Mouse (Mus musculus) forelimb bud, embryonic 11.5 days (tissue): ENCODE data around the gene Ctla2b.
"Not testable (repeated sequence)": the region's sequence is repeated elsewhere in the genome, so short reads cannot be mapped to it uniquely, and the experiment has no call there.

Experiments
- DNase-seq: peaks from one replicate; pipeline ENCODE4 v3.0.0-alpha.2; 2012; ENCODE audit warnings: low read depth, low spot score

Gene Ctla2b

DNA sequence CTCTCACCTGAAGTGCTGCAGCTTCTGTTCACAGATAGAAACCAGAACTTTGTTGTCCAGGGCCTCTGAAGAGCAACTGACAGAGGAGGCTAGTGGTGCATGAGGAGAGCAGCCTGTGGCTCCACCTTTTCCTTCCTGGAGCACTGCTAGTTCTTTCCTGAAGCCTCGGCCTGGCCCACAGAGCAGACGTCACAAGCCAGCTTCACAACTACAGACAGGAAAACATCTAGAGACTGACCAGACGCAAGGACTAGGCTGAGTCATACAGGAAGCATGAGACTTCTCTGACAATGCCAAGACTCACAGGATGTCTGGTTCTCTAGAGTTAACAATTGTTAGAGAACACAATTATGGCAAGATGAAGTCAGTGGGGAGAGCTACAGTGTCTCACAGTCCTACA is at the start of gene Ctla2b:
Ctla2b (minus strand) TSS at position 120 of the 400 bp plus-strand sequence.
- DNase-seq: no peak

DNA sequence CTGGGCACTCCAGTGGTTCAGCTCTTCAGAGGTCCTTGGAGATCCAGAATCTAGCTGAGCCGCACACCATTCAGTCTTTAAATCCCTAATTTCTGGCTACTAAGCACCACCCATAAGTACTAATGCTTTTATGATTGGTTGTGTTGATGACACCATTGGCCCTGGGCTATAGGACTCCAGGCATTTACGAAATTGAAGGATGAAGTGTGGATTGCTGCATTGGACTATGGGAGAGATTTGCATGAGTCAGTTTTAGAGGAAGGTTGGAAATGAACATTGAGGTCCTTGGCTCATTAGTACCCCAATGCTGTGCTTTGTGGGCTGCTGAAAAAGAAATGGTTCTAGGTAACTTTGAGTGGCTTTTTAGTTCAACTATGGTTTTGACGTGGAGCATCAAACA is 44.6 kb upstream of the Ctla2b start, which contains the start of gene Tpbpa:
Tpbpa (minus strand) TSS at position 101 of the 400 bp plus-strand sequence.
- not testable (repeated sequence) for DNase-seq

DNA sequence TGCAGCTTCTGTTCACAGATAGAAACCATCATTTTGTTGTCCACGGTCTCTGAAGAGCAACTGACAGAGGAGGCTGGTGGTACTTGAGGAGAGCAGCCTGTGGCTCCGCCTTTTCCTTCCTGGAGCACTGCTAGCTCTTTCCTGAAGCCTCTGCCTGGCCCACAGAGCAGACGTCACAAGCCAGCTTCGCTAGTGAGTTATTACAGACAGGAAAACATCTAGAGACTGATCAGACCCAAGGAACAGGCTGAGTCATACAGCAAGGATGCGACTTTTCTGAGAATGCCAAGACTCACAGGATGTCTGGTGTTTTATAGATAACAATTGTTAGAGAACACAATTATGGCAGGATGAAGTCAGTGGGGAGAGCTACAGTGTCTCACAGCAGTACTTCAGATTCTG is 39.3 kb upstream of the Ctla2b start, which contains the start of the genes Gm49391 and Ctla2a:
Gm49391 (minus strand) TSS at position 72 of the 402 bp plus-strand sequence.
Ctla2a (minus strand) TSS at position 126 of the 402 bp plus-strand sequence.
- peak; percentile 2 for DNase-seq

DNA sequence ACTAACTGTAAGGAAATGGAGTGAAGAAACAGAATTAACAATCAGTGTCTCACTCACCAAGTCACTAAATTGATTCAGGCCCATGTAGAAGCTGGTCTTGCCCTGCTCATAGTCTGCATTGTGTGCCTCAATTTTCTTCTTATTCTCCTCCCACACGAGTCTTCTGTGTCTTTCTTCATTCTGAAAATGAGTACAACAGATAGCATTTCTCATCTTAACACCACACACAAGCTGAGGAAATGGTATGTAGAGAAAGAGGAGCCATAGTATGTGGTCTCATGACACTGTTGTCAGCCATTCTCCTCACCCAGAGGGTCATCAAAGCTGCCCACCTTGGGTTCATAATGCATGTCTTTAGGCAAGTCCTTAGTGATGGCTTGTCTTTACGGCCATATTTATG is 38.2 kb upstream of the Ctla2b start, which contains the start of gene Gm49393:
Gm49393 (minus strand) TSS at position 101 of the 400 bp plus-strand sequence.
- not testable (repeated sequence) for DNase-seq

DNA sequence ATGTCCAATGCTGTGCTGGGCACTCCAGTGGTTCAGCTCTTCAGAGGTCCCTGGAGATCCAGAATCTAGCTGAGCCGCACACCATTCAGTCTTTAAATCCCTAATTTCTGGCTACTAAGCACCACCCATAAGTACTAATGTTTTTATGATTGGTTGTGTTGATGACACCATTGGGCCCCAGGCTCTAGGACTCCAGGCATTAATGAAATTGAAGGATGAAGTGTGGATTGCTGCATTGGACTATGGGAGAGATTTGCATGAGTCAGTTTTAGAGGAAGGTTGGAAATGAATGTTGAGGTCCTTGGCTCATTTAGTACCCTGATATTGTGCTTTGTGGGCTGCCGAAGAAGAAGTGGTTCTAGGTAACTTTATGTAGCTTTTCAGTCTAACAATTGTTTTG is 7.5 kb upstream of the Ctla2b start, which contains the start of gene Tpbpb:
Tpbpb (minus strand) TSS at position 101 of the 400 bp plus-strand sequence.
- not testable (repeated sequence) for DNase-seq

DNA sequence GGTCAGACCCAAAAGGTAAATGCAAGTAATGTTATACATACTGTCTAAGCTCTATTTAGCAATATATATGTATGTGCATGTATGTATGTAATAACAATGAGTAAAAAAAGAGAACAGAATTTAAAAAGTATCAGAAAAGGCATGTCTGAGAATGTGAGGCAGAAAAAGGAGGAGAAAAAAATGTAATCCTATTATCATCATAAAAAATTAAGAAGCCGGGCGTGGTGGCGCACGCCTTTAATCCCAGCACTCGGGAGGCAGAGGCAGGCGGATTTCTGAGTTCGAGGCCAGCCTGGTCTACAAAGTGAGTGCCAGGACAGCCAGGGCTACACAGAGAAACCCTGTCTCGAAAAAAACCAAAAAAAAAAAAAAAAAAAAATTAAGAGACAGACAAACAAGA is 453 bp downstream of the Ctla2b start, which contains the start of gene Gm49392:
Gm49392 (minus strand) TSS at position 101 of the 400 bp plus-strand sequence.
- DNase-seq: not testable (repeated sequence)

DNA sequence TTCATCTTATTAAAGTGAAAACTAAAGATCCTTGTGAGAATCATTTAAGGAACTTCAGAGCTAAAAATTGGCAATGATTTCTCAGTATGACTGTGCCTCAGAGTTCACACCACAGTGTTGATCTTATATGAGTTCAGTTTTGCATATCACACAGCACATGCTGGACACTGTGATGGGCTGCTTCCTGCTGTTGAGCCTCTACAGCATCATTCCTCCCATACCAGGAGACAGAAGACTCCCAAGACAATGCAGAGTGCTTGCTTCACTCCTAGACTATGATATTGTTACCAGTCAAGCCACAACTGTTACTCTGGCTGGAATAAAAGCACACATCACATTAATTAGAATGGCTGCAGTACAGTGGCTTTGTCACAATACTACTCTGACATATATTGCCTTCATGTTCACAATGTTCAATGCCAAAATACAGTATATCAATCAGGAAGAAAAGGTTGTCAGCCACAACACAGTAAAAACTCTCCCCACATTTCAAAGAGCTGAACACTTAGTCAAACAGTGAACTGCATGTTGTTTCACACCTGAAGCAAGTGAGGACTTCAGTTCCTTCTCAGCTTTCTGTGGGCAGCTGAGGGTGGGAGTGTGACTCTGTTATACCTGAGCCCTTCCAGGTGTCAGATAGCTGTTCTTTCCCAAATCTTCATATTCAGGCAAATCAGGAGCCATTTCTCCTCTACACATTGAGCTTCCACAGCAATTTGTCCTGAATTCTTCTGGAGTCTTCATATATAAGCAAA is 1.7 kb downstream of the Ctla2b start:
- DNase-seq: no peak

DNA sequence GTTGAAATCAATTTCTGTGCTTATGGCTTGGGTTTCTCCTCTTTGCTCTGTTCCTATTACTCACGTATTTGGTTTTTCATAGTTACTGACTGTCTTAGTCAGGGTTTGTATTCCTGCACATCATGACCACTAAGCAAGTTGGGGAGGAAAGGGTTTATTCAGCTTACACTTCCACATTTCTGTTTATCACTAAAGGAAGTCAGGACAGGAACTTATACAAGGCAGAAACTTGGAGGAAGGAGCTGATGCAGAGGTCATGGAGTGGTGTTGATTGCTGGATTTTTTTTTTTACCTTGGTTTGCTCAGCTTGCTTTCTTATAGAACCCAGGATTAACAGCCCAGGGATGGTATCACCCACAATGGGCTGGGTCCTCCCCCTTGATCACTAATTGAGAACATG is 4.9 kb downstream of the Ctla2b start:
- no peak for DNase-seq

DNA sequence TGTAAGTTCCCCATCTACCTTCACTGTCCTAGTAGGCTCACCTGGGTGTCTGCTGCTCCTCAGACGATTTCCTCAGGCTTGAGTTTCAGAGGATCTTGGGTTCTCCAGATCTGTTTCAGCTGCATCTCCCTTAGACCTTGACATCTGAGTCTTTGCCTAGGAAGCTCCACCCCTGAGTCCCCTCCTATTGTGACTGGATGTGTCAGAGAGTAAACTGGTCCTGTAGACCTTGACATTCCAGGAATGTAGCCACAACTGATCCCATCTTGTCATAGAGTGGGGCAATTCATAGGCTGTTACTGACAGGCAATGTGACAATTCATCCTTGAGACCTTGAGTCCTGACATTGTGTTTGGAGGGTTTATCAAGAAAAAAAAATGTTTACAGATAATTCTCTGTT is 33.0 kb downstream of the Ctla2b start, which contains the start of gene 4930486L24Rik:
4930486L24Rik (minus strand) TSS at position 195 of the 400 bp plus-strand sequence.
- DNase-seq: no peak

DNA sequence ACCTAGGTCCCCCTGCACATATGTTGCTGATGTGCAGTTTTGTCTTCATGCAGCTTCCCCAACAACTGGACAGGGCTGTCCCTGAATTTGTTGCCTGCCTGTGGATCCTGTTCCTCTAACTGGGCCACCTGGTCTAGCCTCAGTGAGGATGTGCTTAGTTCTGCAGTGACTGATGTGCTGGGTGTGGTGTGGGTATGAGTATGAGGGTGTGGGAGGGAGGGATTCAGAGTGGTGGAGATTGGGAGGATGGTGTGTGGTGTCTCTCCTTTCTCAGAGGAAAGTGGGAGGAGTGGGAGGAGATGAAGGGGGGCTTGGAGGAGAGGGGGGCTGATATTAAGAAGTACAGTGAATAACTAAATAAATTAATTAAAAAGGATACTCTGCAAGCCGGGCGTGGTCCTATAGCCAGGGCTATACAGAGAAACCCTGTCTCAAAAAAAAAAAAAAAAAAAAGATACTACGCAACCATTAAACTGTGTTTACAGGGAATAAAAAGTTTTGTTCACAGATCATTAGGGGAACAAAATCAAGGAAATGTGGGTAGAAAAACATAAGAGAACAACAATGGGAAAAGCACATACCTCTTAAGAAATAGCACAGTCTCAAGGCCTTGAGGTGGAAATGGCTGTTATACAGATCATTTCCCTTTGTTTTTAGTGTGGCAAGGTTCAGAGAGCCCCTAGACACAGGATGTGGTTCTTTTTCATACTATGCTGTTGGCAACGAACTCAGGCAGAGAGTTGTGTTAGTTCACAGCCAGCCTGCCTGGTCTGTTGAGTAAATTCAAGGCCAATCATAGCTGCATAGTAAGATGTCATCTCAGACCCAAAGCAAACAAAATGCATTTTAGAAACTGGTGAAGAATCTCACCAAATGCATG is 48.8 kb downstream of the Ctla2b start:
- no peak for DNase-seq
